ENCODE assay signal across 31 mouse cellular contexts in genomic region chr8:116451397-116451796, GRCm38 (mm10). TPM values are rescaled to one million over a fixed set of nuclear protein-coding genes. Genes with fewer than 3 reads are reported as not detected.
DNase-seq lines count a peak whose midpoint lies in the region; ATAC-seq and TF ChIP-seq lines count a peak whose summit lies in the region.
"Had no signal": no experiment of that assay in that cellular context is flagged by ENCODE, and none has a peak within 500 bp of the region (broad histone marks: within the 10 kb centered on the region; RNA-seq: fewer than 3 reads in every experiment).

No protein-coding gene starts in this region.

- no peaks in the 10 kb centered on the region for H3K36me3 ChIP-seq in embryonic facial prominence, embryonic 14.5 days (ENCODE audit: control insufficient read depth, insufficient read depth, low read length)
- H3K36me3 ChIP-seq in embryonic facial prominence, embryonic 10.5 days (replicated peaks), result no peaks in the 10 kb centered on the region
- no peaks in the 10 kb centered on the region for H3K36me3 ChIP-seq in lung, embryonic 14.5 days (ENCODE audit: insufficient read depth)
- H3K36me3 ChIP-seq: embryonic facial prominence, embryonic 13.5 days; forebrain, embryonic 10.5 days; heart, embryonic 10.5 days; heart, embryonic 13.5 days; hindbrain, embryonic 15.5 days; intestine, embryonic 15.5 days had no signal

- H3K27ac ChIP-seq in embryonic facial prominence, embryonic 14.5 days (replicated peaks; ENCODE audit: low read depth, low read length), result no peak overlapping the region
- no peak overlapping the region for H3K27ac ChIP-seq in embryonic facial prominence, embryonic 10.5 days (replicated peaks)
- no peak overlapping the region for H3K27ac ChIP-seq in lung, embryonic 14.5 days (ENCODE audit: low read depth)
- H3K27ac ChIP-seq: embryonic facial prominence, embryonic 13.5 days; forebrain, embryonic 10.5 days; gastrocnemius, adult 2 months; heart, embryonic 10.5 days; heart, embryonic 13.5 days; hindbrain, embryonic 15.5 days; intestine, embryonic 15.5 days had no signal

- H3K9ac ChIP-seq in embryonic facial prominence, embryonic 14.5 days (ENCODE audit: low read depth, low read length), result no peak overlapping the region
- no peak overlapping the region for H3K9ac ChIP-seq in lung, embryonic 14.5 days
- H3K9ac ChIP-seq: embryonic facial prominence, embryonic 13.5 days; forebrain, postnatal 0 days; heart, embryonic 13.5 days; hindbrain, embryonic 15.5 days; intestine, embryonic 15.5 days had no signal

- no peaks in the 10 kb centered on the region for H3K9me3 ChIP-seq in embryonic facial prominence, embryonic 14.5 days (ENCODE audit: control insufficient read depth, low read length)
- H3K9me3 ChIP-seq in embryonic facial prominence, embryonic 10.5 days, result no peaks in the 10 kb centered on the region
- no peaks in the 10 kb centered on the region for H3K9me3 ChIP-seq in lung, embryonic 14.5 days (ENCODE audit: low read depth, low read length)
- H3K9me3 ChIP-seq: embryonic facial prominence, embryonic 13.5 days; forebrain, embryonic 10.5 days; heart, embryonic 10.5 days; heart, embryonic 13.5 days; hindbrain, embryonic 15.5 days; intestine, embryonic 15.5 days had no signal

- no peak for ATAC-seq in embryonic facial prominence, embryonic 14.5 days (ENCODE audit: low read depth)
- ATAC-seq in lung, embryonic 14.5 days (ENCODE audit: insufficient read depth), result no peak
- ATAC-seq: forebrain, postnatal 0 days; intestine, embryonic 15.5 days; Patski had no signal

- WGBS in embryonic facial prominence, embryonic 14.5 days, result 53% methylated on average over 3 of the region's 3 CpGs
- 78% methylated on average over 3 of the region's 3 CpGs for WGBS in embryonic facial prominence, embryonic 10.5 days
- 57% methylated on average over 3 of the region's 3 CpGs for WGBS in lung, embryonic 14.5 days

- no peak for TF ChIP-seq CTCF in lung, embryonic 14.5 days (IDR thresholded peaks at IDR 0.05; ENCODE audit: low read depth)

- no peak overlapping the region for H3K4me3 ChIP-seq in embryonic facial prominence, embryonic 14.5 days (ENCODE audit: low read depth, low read length)
- no peak overlapping the region for H3K4me3 ChIP-seq in embryonic facial prominence, embryonic 10.5 days
- no peak overlapping the region for H3K4me3 ChIP-seq in lung, embryonic 14.5 days (ENCODE audit: low read depth, low read length)
- H3K4me3 ChIP-seq: embryonic facial prominence, embryonic 13.5 days; forebrain, embryonic 10.5 days; gastrocnemius, adult 2 months; heart, embryonic 10.5 days; heart, embryonic 13.5 days; hindbrain, embryonic 15.5 days; intestine, embryonic 15.5 days had no signal

- no peaks in the 10 kb centered on the region for H3K4me1 ChIP-seq in embryonic facial prominence, embryonic 14.5 days (ENCODE audit: control insufficient read depth, insufficient read depth, low read length)
- H3K4me1 ChIP-seq in embryonic facial prominence, embryonic 10.5 days, result no peaks in the 10 kb centered on the region
- no peaks in the 10 kb centered on the region for H3K4me1 ChIP-seq in lung, embryonic 14.5 days (ENCODE audit: insufficient read depth)
- H3K4me1 ChIP-seq: heart, embryonic 10.5 days; heart, embryonic 13.5 days; intestine, embryonic 15.5 days had no signal

- no peaks in the 10 kb centered on the region for H3K27me3 ChIP-seq in embryonic facial prominence, embryonic 14.5 days (replicated peaks; ENCODE audit: control insufficient read depth, insufficient read depth, low read length)
- H3K27me3 ChIP-seq in embryonic facial prominence, embryonic 10.5 days (replicated peaks; ENCODE audit: low read depth, poor library complexity, severe bottlenecking), result no peaks in the 10 kb centered on the region
- no peaks in the 10 kb centered on the region for H3K27me3 ChIP-seq in lung, embryonic 14.5 days (ENCODE audit: insufficient read depth, low read length)
- H3K27me3 ChIP-seq: embryonic facial prominence, embryonic 13.5 days; heart, embryonic 13.5 days; hindbrain, embryonic 15.5 days; intestine, embryonic 15.5 days had no signal

- no peak overlapping the region for H3K4me2 ChIP-seq in embryonic facial prominence, embryonic 14.5 days (ENCODE audit: low read depth, low read length)
- no peak overlapping the region for H3K4me2 ChIP-seq in lung, embryonic 14.5 days
- H3K4me2 ChIP-seq: embryonic facial prominence, embryonic 13.5 days; heart, embryonic 13.5 days; hindbrain, embryonic 15.5 days; intestine, embryonic 15.5 days had no signal

- peak; percentile 42 for DNase-seq in embryonic facial prominence, embryonic 14.5 days (ENCODE audit: low spot score)
- no peak for DNase-seq in embryonic facial prominence, embryonic 10.5 days (ENCODE audit: low spot score)
- DNase-seq in heart, adult 11 months, result peak; percentile 30
- DNase-seq in heart, adult 8-10 months (ENCODE audit: low spot score), result no peak
- peak; percentile 58 for DNase-seq in lung, embryonic 14.5 days
- DNase-seq in lung, postnatal 10 days, result no peak
- DNase-seq in retina, postnatal 1 day, result peak; percentile 15
- DNase-seq in retina, embryonic 14.5 days (ENCODE audit: low spot score), result no peak
- DNase-seq: adrenal gland, postnatal 10 days; adrenal gland, postnatal 36 days; cerebellum, adult 11 months; cerebellum, adult 2 months; cerebellum, adult 9-11 months; cerebellum, postnatal 25 days; forebrain, postnatal 0 days; gastrocnemius, adult 2 months; gastrocnemius, postnatal 14 days; heart, adult 18-20 months; heart, postnatal 14 days; heart, postnatal 4 days had no signal

RNA-seq across cellular contexts. Expression of gene Dynlrb2, which starts 53.4 kb away (rescaled TPM):
- polyA plus RNA-seq in embryonic facial prominence, embryonic 14.5 days (2014; fragmentation: Nextera tagmentation; extraction: Ambion mirVana), result 11.4 and 52.2 TPM in 2 replicates
- polyA plus RNA-seq in embryonic facial prominence, embryonic 10.5 days (2016; fragmentation: Nextera tagmentation; extraction: Ambion mirVana), result 1.2 and 2.1 TPM in 2 replicates
- not detected for total RNA-seq in heart, adult 8-10 months (2022)
- polyA plus RNA-seq in lung, embryonic 14.5 days (2014; fragmentation: Nextera tagmentation; extraction: Ambion mirVana), result 1.3 and 2.2 TPM in 2 replicates
- total RNA-seq: adrenal gland, adult 18-20 months; adrenal gland, postnatal 36 days; common myeloid progenitor, adult 5-6 weeks; ES-E14; gastrocnemius, adult 2 months; gastrocnemius, postnatal 14 days; gastrocnemius, postnatal 4 days; heart, postnatal 14 days; heart, postnatal 4 days had no signal
- polyA plus RNA-seq: embryonic facial prominence, embryonic 13.5 days; heart, embryonic 10.5 days; heart, embryonic 13.5 days; intestine, embryonic 15.5 days had no signal

Comparison
In these comparisons a context has a peak if more than half of its experiments do, and no peak if none do; other contexts are left out.
1. DNase-seq: peak in embryonic facial prominence, embryonic 14.5 days (single experiment), heart, adult 11 months (single experiment), lung, embryonic 14.5 days (single experiment) and retina, postnatal 1 day (single experiment); none in embryonic facial prominence, embryonic 10.5 days (single experiment), heart, adult 8-10 months (single experiment), lung, postnatal 10 days (single experiment) and retina, embryonic 14.5 days (single experiment).